Mouse (Mus musculus): Measurements from ENCODE around the gene Cd200r1. TPM values are rescaled to one million over a fixed set of nuclear protein-coding genes. Genes with fewer than 3 reads are reported as not detected.

Gene Cd200r1
- polyA plus RNA-seq, 1 experiment: 0.18 TPM

DNA sequence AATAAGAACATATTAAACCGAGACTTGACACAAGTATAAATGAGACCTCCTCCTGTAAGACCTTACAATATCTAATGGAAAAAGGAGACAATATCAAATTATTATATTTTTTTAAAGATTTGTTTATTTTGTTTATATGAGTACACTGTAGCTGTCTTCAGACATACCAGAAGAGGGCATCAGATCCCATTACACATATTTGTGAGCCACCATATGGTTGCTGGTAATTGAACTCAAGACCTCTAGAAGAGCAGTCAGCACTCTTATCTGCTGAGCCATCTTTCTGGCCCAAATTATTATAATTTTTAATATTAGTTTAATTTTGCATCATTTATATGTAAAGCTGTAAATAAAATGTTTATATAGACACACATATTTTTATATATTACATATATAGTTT, 22.8 kb upstream of the Cd200r1 start:
- 90% methylated on average over 1 of the region's 1 CpGs for WGBS
- no peak overlapping the region for H3K4me3 ChIP-seq (replicated peaks; ENCODE audit: insufficient read depth, low read depth, low read length)
- H3K27ac ChIP-seq (ENCODE audit: insufficient read depth, low read length): no peak overlapping the region
- no peaks in the 10 kb centered on the region for H3K27me3 ChIP-seq (ENCODE audit: control insufficient read depth, insufficient read depth, low read length)
- DNase-seq: no peak
- no peaks in the 10 kb centered on the region; the same call in 1 of the 2 replicates for H3K4me1 ChIP-seq (ENCODE audit: control insufficient read depth, insufficient read depth, low read length)
- TF ChIP-seq CTCF (IDR thresholded peaks at IDR 0.05; ENCODE audit: borderline replicate concordance, insufficient read depth, low read depth, low read length) (no peak), POLR2A (IDR thresholded peaks at IDR 0.05; ENCODE audit: borderline replicate concordance, insufficient read depth, low read length) (no peak)

DNA sequence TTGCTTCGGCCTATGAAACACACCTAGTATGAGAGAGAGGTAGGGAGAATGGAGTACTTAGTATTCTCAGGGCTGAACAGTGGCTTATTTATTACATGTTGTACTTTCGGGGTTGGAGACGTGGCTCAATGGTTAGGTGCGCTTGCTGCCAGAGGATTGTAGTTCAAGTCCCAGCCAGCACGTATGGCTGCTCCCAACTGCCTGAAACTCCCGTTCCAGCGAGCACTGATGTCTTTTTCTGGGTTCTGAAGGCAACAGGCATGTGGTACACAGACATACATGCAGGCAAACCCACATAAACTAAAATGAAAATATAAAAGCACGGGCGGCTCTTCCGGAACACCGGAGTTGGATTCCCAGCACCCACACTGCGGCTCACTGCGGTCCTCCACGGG, 20.1 kb upstream of the Cd200r1 start:
- Histone ChIP-seq H3K4me1 (ENCODE audit: control insufficient read depth, insufficient read depth, low read length) (no peaks in the 10 kb centered on the region; the same call in 1 of the 2 replicates), H3K4me3 (replicated peaks; ENCODE audit: insufficient read depth, low read depth, low read length) (peak overlapping the region; percentile 83), H3K27me3 (ENCODE audit: control insufficient read depth, insufficient read depth, low read length) (no peaks in the 10 kb centered on the region), H3K27ac (ENCODE audit: insufficient read depth, low read length) (peak overlapping the region; percentile 96)
- TF ChIP-seq CTCF (IDR thresholded peaks at IDR 0.05; ENCODE audit: borderline replicate concordance, insufficient read depth, low read depth, low read length) (no peak), POLR2A (IDR thresholded peaks at IDR 0.05; ENCODE audit: borderline replicate concordance, insufficient read depth, low read length) (no peak)
- WGBS: 4% methylated on average over 14 of the region's 14 CpGs
- no peak for DNase-seq

DNA sequence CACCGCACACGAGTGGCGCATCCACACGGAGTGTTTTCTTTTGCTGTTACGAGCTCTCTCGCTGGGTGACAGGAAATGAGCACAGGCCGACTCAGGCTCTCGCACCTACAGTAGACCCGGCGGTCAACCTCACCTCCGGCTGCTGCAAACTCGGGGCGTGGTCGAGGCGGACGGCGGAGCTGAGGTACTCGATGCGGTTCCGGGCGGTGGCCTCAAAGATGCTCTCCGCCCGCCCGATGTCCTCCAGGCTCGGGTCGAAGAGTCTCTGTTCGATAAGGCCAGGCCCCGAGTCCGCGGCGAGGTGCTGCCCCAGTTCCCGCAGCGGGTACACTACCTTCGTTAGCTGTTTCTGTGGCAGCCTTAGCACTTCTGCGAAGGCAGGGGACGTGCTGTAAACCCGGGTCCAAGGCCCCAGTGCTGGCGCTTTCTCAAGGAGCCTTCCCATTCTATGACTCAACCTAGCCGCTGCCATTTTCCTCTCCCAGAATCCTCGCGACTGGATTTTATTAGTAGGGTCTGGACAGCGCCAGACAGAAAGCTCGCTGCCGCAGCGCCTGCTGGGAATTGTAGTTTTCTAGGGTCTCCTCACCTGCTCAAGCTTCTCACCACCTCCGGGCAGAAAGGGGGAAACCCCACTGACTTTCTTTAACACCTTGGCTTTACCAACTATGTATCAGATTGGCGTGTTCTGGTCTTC, 19.5 kb upstream of the Cd200r1 start, which contains the start of gene Gtpbp8:
Gtpbp8 (minus strand) TSS at position 498 of the 697 bp plus-strand sequence.
- Histone ChIP-seq H3K27me3 (ENCODE audit: control insufficient read depth, insufficient read depth, low read length) (no peaks in the 10 kb centered on the region), H3K4me1 (ENCODE audit: control insufficient read depth, insufficient read depth, low read length) (no peaks in the 10 kb centered on the region; the same call in 1 of the 2 replicates), H3K27ac (ENCODE audit: insufficient read depth, low read length) (peak within 1 kb of the TSS; percentile 96), H3K4me3 (replicated peaks; ENCODE audit: insufficient read depth, low read depth, low read length) (peak within 1 kb of the TSS; percentile 83)
- TF ChIP-seq CTCF (IDR thresholded peaks at IDR 0.05; ENCODE audit: borderline replicate concordance, insufficient read depth, low read depth, low read length): no peak
- peak; percentile 81; the same call in 1 of the 2 replicates for TF ChIP-seq POLR2A (IDR thresholded peaks at IDR 0.05; ENCODE audit: borderline replicate concordance, insufficient read depth, low read length)
- peak; percentile 93 for DNase-seq
- WGBS: under 1% methylated on average over 47 of the region's 47 CpGs

DNA sequence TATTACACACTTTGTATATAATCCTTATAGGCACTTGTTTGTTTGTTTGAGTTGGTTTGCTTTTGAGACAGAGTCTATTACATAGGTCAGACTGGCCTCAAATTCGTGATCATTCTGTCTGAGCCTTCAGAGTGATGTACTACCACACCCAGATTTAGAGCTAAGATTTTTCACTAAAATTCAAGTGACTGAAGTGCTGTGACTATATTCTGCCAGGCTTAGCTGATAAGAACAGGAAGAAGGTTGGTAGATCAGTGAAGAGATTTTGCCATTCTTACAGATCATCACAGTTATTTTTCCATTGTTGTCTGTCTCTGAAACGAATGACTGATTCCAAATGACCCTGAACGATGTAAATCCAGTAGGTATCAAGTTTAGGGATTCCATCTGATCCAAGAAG, 17.5 kb upstream of the Cd200r1 start:
- TF ChIP-seq CTCF (IDR thresholded peaks at IDR 0.05; ENCODE audit: borderline replicate concordance, insufficient read depth, low read depth, low read length): no peak
- TF ChIP-seq POLR2A (IDR thresholded peaks at IDR 0.05; ENCODE audit: borderline replicate concordance, insufficient read depth, low read length): no peak
- 55% methylated on average over 3 of the region's 3 CpGs for WGBS
- H3K27ac ChIP-seq (ENCODE audit: insufficient read depth, low read length): no peak overlapping the region
- no peak overlapping the region for H3K4me3 ChIP-seq (replicated peaks; ENCODE audit: insufficient read depth, low read depth, low read length)
- no peaks in the 10 kb centered on the region; the same call in 1 of the 2 replicates for H3K4me1 ChIP-seq (ENCODE audit: control insufficient read depth, insufficient read depth, low read length)
- no peaks in the 10 kb centered on the region for H3K27me3 ChIP-seq (ENCODE audit: control insufficient read depth, insufficient read depth, low read length)
- DNase-seq: no peak

DNA sequence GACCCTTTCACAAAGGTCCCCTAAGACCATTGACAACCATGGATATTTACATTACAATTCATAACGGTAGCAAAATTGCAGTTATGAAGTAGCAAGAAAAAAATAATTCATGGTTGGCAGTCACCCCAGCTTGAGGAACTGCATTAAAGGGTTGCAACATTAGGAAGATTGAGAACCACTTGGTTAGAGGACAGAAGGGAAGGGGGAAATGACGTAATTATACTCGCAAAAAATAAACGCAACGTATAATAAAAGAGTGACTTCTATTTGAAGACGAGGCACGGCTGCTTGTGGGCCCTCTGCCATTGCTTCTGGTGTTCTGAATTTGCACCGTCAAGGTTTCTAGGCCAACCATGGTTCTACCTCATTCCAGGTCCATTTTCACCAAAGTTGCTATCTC, 7.8 kb upstream of the Cd200r1 start:
- Histone ChIP-seq H3K27ac (ENCODE audit: insufficient read depth, low read length) (no peak overlapping the region), H3K4me3 (replicated peaks; ENCODE audit: insufficient read depth, low read depth, low read length) (no peak overlapping the region), H3K27me3 (ENCODE audit: control insufficient read depth, insufficient read depth, low read length) (no peaks in the 10 kb centered on the region; the same call in 1 of the 2 replicates), H3K4me1 (ENCODE audit: control insufficient read depth, insufficient read depth, low read length) (no peaks in the 10 kb centered on the region)
- TF ChIP-seq POLR2A (IDR thresholded peaks at IDR 0.05; ENCODE audit: borderline replicate concordance, insufficient read depth, low read length) (no peak), CTCF (IDR thresholded peaks at IDR 0.05; ENCODE audit: borderline replicate concordance, insufficient read depth, low read depth, low read length) (no peak)
- DNase-seq: no peak
- WGBS: 85% methylated on average over 8 of the region's 8 CpGs

DNA sequence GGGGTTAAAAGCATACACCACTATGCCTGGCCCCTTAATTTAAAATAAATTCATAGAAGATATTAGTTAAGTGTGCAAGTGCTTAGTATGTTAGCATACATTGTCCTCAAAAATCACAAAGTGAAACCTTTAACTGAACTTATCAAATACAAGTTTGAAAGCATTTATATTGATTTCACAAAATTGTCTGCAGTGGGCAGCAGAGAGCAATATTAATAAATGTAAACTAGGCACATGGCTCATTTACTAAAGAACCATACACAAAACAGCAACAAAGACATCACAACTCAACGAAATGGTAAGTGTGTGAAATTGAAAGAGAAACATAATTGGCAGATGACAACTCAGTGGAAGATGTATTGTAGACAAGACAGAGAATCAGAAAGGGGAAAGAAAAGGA, 3.7 kb upstream of the Cd200r1 start:
- TF ChIP-seq POLR2A (IDR thresholded peaks at IDR 0.05; ENCODE audit: borderline replicate concordance, insufficient read depth, low read length) (no peak), CTCF (IDR thresholded peaks at IDR 0.05; ENCODE audit: borderline replicate concordance, insufficient read depth, low read depth, low read length) (no peak)
- H3K27ac ChIP-seq (ENCODE audit: insufficient read depth, low read length): no peak overlapping the region
- WGBS: 29% methylated on average over 1 of the region's 1 CpGs

DNA sequence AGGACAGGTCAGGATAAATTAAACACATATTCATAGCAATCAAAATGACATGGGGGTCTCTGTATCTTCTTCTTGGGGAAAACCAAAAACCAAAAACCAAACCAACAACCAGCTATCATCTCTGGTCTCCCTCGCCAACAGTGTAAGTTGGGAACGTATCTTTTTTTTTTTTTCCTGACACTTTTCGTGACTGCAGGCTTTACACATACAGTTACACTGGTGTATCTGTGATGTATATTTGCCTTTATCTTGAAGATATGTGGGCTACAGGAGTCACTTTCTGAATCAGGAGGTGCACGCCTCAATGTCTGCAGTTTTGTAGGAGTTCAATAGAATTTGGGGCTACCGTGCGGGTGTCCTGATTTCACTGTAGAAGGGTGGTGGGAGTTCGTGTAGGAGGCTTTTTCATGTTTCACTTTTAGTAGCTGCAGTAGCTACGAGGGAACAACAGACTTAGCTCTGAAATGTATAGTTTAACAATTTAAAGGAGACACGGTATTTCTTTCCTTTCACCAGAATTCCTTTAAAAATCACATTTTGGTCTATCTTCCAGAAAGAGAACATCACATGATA, 870 bp downstream of the Cd200r1 start:
- no peaks in the 10 kb centered on the region for H3K4me1 ChIP-seq (ENCODE audit: control insufficient read depth, insufficient read depth, low read length)
- TF ChIP-seq CTCF (IDR thresholded peaks at IDR 0.05; ENCODE audit: borderline replicate concordance, insufficient read depth, low read depth, low read length): no peak
- no peak for TF ChIP-seq POLR2A (IDR thresholded peaks at IDR 0.05; ENCODE audit: borderline replicate concordance, insufficient read depth, low read length)
- H3K27ac ChIP-seq (ENCODE audit: insufficient read depth, low read length): no peak overlapping the region
- no peak for DNase-seq
- 88% methylated on average over 9 of the region's 9 CpGs for WGBS
- no peaks in the 10 kb centered on the region for H3K27me3 ChIP-seq (ENCODE audit: control insufficient read depth, insufficient read depth, low read length)
- no peak overlapping the region for H3K4me3 ChIP-seq (replicated peaks; ENCODE audit: insufficient read depth, low read depth, low read length)

More for the DNA sequence above, 3.7 kb upstream of the Cd200r1 start:
- no peak for DNase-seq
- Histone ChIP-seq H3K27me3 (ENCODE audit: control insufficient read depth, insufficient read depth, low read length) (no peaks in the 10 kb centered on the region), H3K4me1 (ENCODE audit: control insufficient read depth, insufficient read depth, low read length) (no peaks in the 10 kb centered on the region), H3K4me3 (replicated peaks; ENCODE audit: insufficient read depth, low read depth, low read length) (no peak overlapping the region)

DNA sequence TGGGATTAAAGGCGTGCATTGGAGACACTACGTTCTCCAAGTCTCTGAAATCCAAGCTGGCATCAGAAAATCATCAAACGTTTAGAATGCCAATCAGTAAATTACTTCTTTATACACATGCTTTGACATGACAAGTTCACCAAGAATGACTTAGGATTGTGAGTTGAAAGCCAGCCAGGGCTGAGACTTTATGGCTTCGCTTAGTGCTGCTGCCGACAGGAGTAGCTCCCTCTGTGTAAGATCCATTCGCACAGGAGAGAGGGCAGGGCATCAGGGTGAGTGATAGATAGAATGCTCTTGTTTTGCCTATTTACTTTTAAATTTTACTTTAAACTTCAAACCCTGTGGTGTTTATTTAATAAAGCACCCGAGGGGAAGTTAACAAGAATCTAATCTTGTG, 2.0 kb downstream of the Cd200r1 start:
- H3K27me3 ChIP-seq (ENCODE audit: control insufficient read depth, insufficient read depth, low read length): no peaks in the 10 kb centered on the region
- H3K27ac ChIP-seq (ENCODE audit: insufficient read depth, low read length): no peak overlapping the region
- TF ChIP-seq CTCF (IDR thresholded peaks at IDR 0.05; ENCODE audit: borderline replicate concordance, insufficient read depth, low read depth, low read length) (no peak), POLR2A (IDR thresholded peaks at IDR 0.05; ENCODE audit: borderline replicate concordance, insufficient read depth, low read length) (no peak)
- DNase-seq: no peak
- H3K4me1 ChIP-seq (ENCODE audit: control insufficient read depth, insufficient read depth, low read length): no peaks in the 10 kb centered on the region
- WGBS: 87% methylated on average over 7 of the region's 7 CpGs
- no peak overlapping the region for H3K4me3 ChIP-seq (replicated peaks; ENCODE audit: insufficient read depth, low read depth, low read length)
